Mouse (Mus musculus) lung, adult 2 months (tissue): ENCODE results near the gene Naaladl2.

Source experiments
- CTCF ChIP-seq: fragments of 200-500 bp; IDR thresholded peaks from 2 replicates; pipeline ENCODE4 v1.5.1; 2011; ENCODE audit warnings: mild to moderate bottlenecking, low read length, control low read depth; ENCODE audit not compliant: insufficient read depth
- POLR2A ChIP-seq: fragments of 200-500 bp; IDR thresholded peaks from 2 replicates; pipeline ENCODE4 v1.6.1; 2011; ENCODE audit warnings: low read depth, mild to moderate bottlenecking, control low read depth, low read length, borderline replicate concordance; ENCODE audit errors: extremely low read depth

GRCm38 (mm10) chr3:25113107-25113506 is 31.0 kb downstream of the Naaladl2 start:
- no peak for TF ChIP-seq CTCF
- TF ChIP-seq POLR2A = no peak
